Mouse (Mus musculus) cerebellum, adult 11 months (tissue): ENCODE results near the gene Abl1.

Experiments
- DNase-seq: peaks from one replicate; pipeline ENCODE4 v3.0.0; 2022

Abl1 gene

GRCm38 (mm10) chr2:31749046-31749709 lies 61.0 kb downstream of the Abl1 start:
- no peak for DNase-seq

- no peak for DNase-seq
Measured at GRCm38 (mm10) chr2:31750133-31750532, 62.0 kb downstream of the Abl1 start.

GRCm38 (mm10) chr2:31757472-31757871 lies 69.3 kb downstream of the Abl1 start:
- DNase-seq = no peak

- DNase-seq = no peak
Measured at GRCm38 (mm10) chr2:31758966-31759365, 70.8 kb downstream of the Abl1 start.

GRCm38 (mm10) chr2:31759751-31760460 lies 71.7 kb downstream of the Abl1 start:
- peak; percentile 31 for DNase-seq

- no peak for DNase-seq
Measured at GRCm38 (mm10) chr2:31760486-31760885, 72.3 kb downstream of the Abl1 start.

- DNase-seq = no peak
Measured at GRCm38 (mm10) chr2:31761115-31761531, 72.9 kb downstream of the Abl1 start.

GRCm38 (mm10) chr2:31761585-31761984 lies 73.4 kb downstream of the Abl1 start:
- DNase-seq = no peak

- DNase-seq = no peak
Measured at GRCm38 (mm10) chr2:31762155-31762554, 74.0 kb downstream of the Abl1 start.

- DNase-seq = no peak
Measured at GRCm38 (mm10) chr2:31762853-31763252, 74.7 kb downstream of the Abl1 start.

- DNase-seq = no peak
Measured at GRCm38 (mm10) chr2:31763271-31763670, 75.1 kb downstream of the Abl1 start.

- no peak for DNase-seq
Measured at GRCm38 (mm10) chr2:31767104-31767503, 78.9 kb downstream of the Abl1 start.

GRCm38 (mm10) chr2:31767815-31768214 lies 79.6 kb downstream of the Abl1 start:
- no peak for DNase-seq

- DNase-seq = no peak
Measured at GRCm38 (mm10) chr2:31769115-31769514, 80.9 kb downstream of the Abl1 start.

GRCm38 (mm10) chr2:31769631-31770111 lies 81.5 kb downstream of the Abl1 start:
- DNase-seq = no peak

- no peak for DNase-seq
Measured at GRCm38 (mm10) chr2:31770781-31771441, 82.7 kb downstream of the Abl1 start.

GRCm38 (mm10) chr2:31776479-31776878 lies 88.3 kb downstream of the Abl1 start:
- no peak for DNase-seq

GRCm38 (mm10) chr2:31779258-31779657 lies 91.1 kb downstream of the Abl1 start:
- no peak for DNase-seq

- no peak for DNase-seq
Measured at GRCm38 (mm10) chr2:31782958-31783602, 94.9 kb downstream of the Abl1 start.

GRCm38 (mm10) chr2:31785074-31785473 lies 96.9 kb downstream of the Abl1 start:
- DNase-seq = peak; percentile 73

GRCm38 (mm10) chr2:31787029-31787428 lies 98.9 kb downstream of the Abl1 start:
- peak; percentile 71 for DNase-seq

- DNase-seq = no peak
Measured at GRCm38 (mm10) chr2:31788227-31788626, 100.1 kb downstream of the Abl1 start.

- no peak for DNase-seq
Measured at GRCm38 (mm10) chr2:31789215-31789614, 101.0 kb downstream of the Abl1 start.
